Mouse (Mus musculus) liver, embryonic 11.5 days (tissue): ENCODE data around the gene Stk4. TPM values are rescaled to one million over a fixed set of nuclear protein-coding genes. Genes with fewer than 3 reads are reported as not detected.

Experiments used
- ATAC-seq: fragments of 200-750 bp; cut with Nextera tagmentation; replicated peaks from 2 replicates; pipeline ENCODE4 v1.8.0; 2017; ENCODE audit warnings: moderate number of reproducible peaks, mild to moderate bottlenecking, moderate TSS enrichment, moderate library complexity; ENCODE audit not compliant: low FRiP score
- DNase-seq: peaks from one replicate; pipeline ENCODE4 v3.0.0-alpha.2; 2017; ENCODE audit warnings: low spot score
- H3K27ac ChIP-seq: fragments of 300-500 bp; sonication (generic); 2 replicates; pipeline ENCODE4 v1.5.1; 2014; ENCODE audit warnings: mild to moderate bottlenecking, low read depth, low read length, control low read depth
- H3K27me3 ChIP-seq: fragments of 300-500 bp; sonication (generic); replicated peaks from 2 replicates; pipeline ENCODE4 v1.6.1; 2014; ENCODE audit warnings: low read length, mixed read lengths; ENCODE audit not compliant: control insufficient read depth, insufficient read depth
- H3K36me3 ChIP-seq: fragments of 300-500 bp; sonication (generic); 2 replicates; pipeline ENCODE4 v1.6.1; 2014; ENCODE audit warnings: mild to moderate bottlenecking, low read length, moderate library complexity, mixed read lengths; ENCODE audit not compliant: control insufficient read depth, insufficient read depth
- H3K4me1 ChIP-seq: fragments of 300-500 bp; sonication (generic); replicated peaks from 2 replicates; pipeline ENCODE4 v1.6.1; 2014; ENCODE audit warnings: low read length, mixed read lengths; ENCODE audit not compliant: control insufficient read depth, insufficient read depth
- H3K4me2 ChIP-seq: fragments of 300-500 bp; sonication (generic); 2 replicates; pipeline ENCODE4 v1.6.1; 2014; ENCODE audit warnings: mild to moderate bottlenecking, control low read depth, moderate library complexity
- H3K4me3 ChIP-seq: fragments of 300-500 bp; sonication (generic); 2 replicates; pipeline ENCODE4 v1.5.1; 2014; ENCODE audit warnings: low read depth, low read length, control low read depth
- H3K9ac ChIP-seq: fragments of 300-500 bp; sonication (generic); 2 replicates; pipeline ENCODE4 v1.6.1; 2014; ENCODE audit warnings: low read depth, low read length, control low read depth
- H3K9me3 ChIP-seq: fragments of 300-500 bp; sonication (generic); 2 replicates; pipeline ENCODE4 v1.6.1; 2016; ENCODE audit warnings: low read length, inconsistent platforms, mixed read lengths; ENCODE audit not compliant: control insufficient read depth
- WGBS: fragments of 180-500 bp; shearing (Covaris S2); extraction: QIAGEN DNeasy Blood & Tissue Kit; methylation state at CpG from one replicate; pipeline ENCODE4 v1.1.7; 2014; 5-methylcytosine and 5-hydroxymethylcytosine counted together
- polyA plus RNA-seq: library from polyadenylated mRNA; unstranded; fragments of >200 nt; fragmentation: Nextera tagmentation; extraction: Ambion mirVana; gene quantifications from 2 replicates; pipeline ENCODE4 v1.2.1, GENCODE M21; 2014

The Stk4 gene
- polyA plus RNA-seq, 1 experiment from 2014 or later, result 32.1 TPM

GRCm38 (mm10) chr2:164083609-164084341 lies 13.7 kb downstream of the Stk4 start:
- DNase-seq, result no peak
- H3K36me3 ChIP-seq, result peaks cover 35% of the 10 kb centered on the region
- no peak overlapping the region for H3K9ac ChIP-seq
- H3K4me1 ChIP-seq, result peaks cover 8% of the 10 kb centered on the region
- 60% methylated on average over 19 of the region's 19 CpGs for WGBS
- H3K4me2 ChIP-seq, result no peak overlapping the region; the same call in none of the 2 replicates
- no peaks in the 10 kb centered on the region for H3K9me3 ChIP-seq
- ATAC-seq, result peak; percentile 41; the same call in 1 of the 2 replicates
- H3K27ac ChIP-seq, result peak overlapping the region; percentile 30; the same call in 1 of the 2 replicates
- H3K4me3 ChIP-seq, result no peak overlapping the region
- no peaks in the 10 kb centered on the region for H3K27me3 ChIP-seq

- DNase-seq (no peak), ATAC-seq (no peak)
- peaks cover 40% of the 10 kb centered on the region for H3K36me3 ChIP-seq
- H3K27me3 ChIP-seq, result no peaks in the 10 kb centered on the region
- WGBS, result 59% methylated on average over 7 of the region's 7 CpGs
- no peak overlapping the region for H3K4me3 ChIP-seq
- no peaks in the 10 kb centered on the region for H3K9me3 ChIP-seq
- H3K4me1 ChIP-seq, result peaks cover 5% of the 10 kb centered on the region
- no peak overlapping the region; the same call in 1 of the 2 replicates for H3K4me2 ChIP-seq
- no peak overlapping the region for H3K9ac ChIP-seq
- no peak overlapping the region; the same call in 1 of the 2 replicates for H3K27ac ChIP-seq
These were observed 14.2 kb downstream of the Stk4 start for GRCm38 (mm10) chr2:164084342-164084700.

GRCm38 (mm10) chr2:164087416-164088017 lies 17.4 kb downstream of the Stk4 start:
- ATAC-seq, result no peak
- Histone ChIP-seq H3K9me3 (no peaks in the 10 kb centered on the region), H3K4me3 (no peak overlapping the region), H3K36me3 (peaks cover 27% of the 10 kb centered on the region), H3K27me3 (no peaks in the 10 kb centered on the region), H3K27ac (no peak overlapping the region), H3K4me2 (no peak overlapping the region), H3K9ac (no peak overlapping the region), H3K4me1 (peaks cover 5% of the 10 kb centered on the region)
- 79% methylated on average over 6 of the region's 6 CpGs for WGBS
- no peak for DNase-seq

- Histone ChIP-seq H3K27me3 (no peaks in the 10 kb centered on the region), H3K4me2 (no peak overlapping the region), H3K4me1 (0 out of 2 replicates have a peak, but pooled peaks cover 1% of the 10 kb centered on the region), H3K9me3 (no peaks in the 10 kb centered on the region), H3K36me3 (peaks cover 22% of the 10 kb centered on the region), H3K27ac (no peak overlapping the region), H3K9ac (no peak overlapping the region), H3K4me3 (no peak overlapping the region)
- no peak for ATAC-seq
- WGBS, result 82% methylated on average over 4 of the region's 4 CpGs
- DNase-seq, result no peak
These were observed 19.4 kb downstream of the Stk4 start for GRCm38 (mm10) chr2:164089508-164089907.

GRCm38 (mm10) chr2:164094152-164094551 lies 24.0 kb downstream of the Stk4 start:
- Histone ChIP-seq H3K4me2 (no peak overlapping the region), H3K9me3 (no peaks in the 10 kb centered on the region), H3K36me3 (peaks cover 16% of the 10 kb centered on the region), H3K9ac (no peak overlapping the region), H3K27ac (no peak overlapping the region), H3K4me1 (no peaks in the 10 kb centered on the region), H3K27me3 (no peaks in the 10 kb centered on the region), H3K4me3 (no peak overlapping the region)
- DNase-seq (no peak), ATAC-seq (no peak)
- 74% methylated on average over 7 of the region's 7 CpGs for WGBS

GRCm38 (mm10) chr2:164098603-164099250 lies 28.6 kb downstream of the Stk4 start:
- ATAC-seq (no peak), DNase-seq (no peak)
- Histone ChIP-seq H3K4me1 (no peaks in the 10 kb centered on the region), H3K9ac (no peak overlapping the region), H3K9me3 (no peaks in the 10 kb centered on the region), H3K27ac (no peak overlapping the region), H3K4me2 (no peak overlapping the region), H3K36me3 (peaks cover 20% of the 10 kb centered on the region), H3K4me3 (no peak overlapping the region), H3K27me3 (no peaks in the 10 kb centered on the region)
- 95% methylated on average over 11 of the region's 11 CpGs for WGBS

- Histone ChIP-seq H3K27me3 (no peaks in the 10 kb centered on the region), H3K27ac (no peak overlapping the region), H3K4me2 (no peak overlapping the region), H3K4me3 (no peak overlapping the region), H3K36me3 (peaks cover 18% of the 10 kb centered on the region), H3K4me1 (no peaks in the 10 kb centered on the region), H3K9me3 (no peaks in the 10 kb centered on the region), H3K9ac (no peak overlapping the region)
- DNase-seq (no peak), ATAC-seq (no peak)
- 89% methylated on average over 1 of the region's 1 CpGs for WGBS
These were observed 31.8 kb downstream of the Stk4 start for GRCm38 (mm10) chr2:164101936-164102335.

GRCm38 (mm10) chr2:164102366-164102765 lies 32.2 kb downstream of the Stk4 start:
- no peak overlapping the region for H3K27ac ChIP-seq
- no peak for DNase-seq
- no peaks in the 10 kb centered on the region for H3K9me3 ChIP-seq
- H3K36me3 ChIP-seq, result peaks cover 18% of the 10 kb centered on the region
- no peak overlapping the region for H3K9ac ChIP-seq
- H3K4me2 ChIP-seq, result no peak overlapping the region
- ATAC-seq, result no peak
- no peaks in the 10 kb centered on the region for H3K27me3 ChIP-seq
- 84% methylated on average over 3 of the region's 3 CpGs for WGBS
- no peak overlapping the region for H3K4me3 ChIP-seq
- no peaks in the 10 kb centered on the region for H3K4me1 ChIP-seq
